Mouse (Mus musculus): ENCODE measurements around the gene Fam131a. TPM values are rescaled to one million over a fixed set of nuclear protein-coding genes. Genes with fewer than 3 reads are reported as not detected.
A peak's percentile ranks its signal among the peaks of the same experiment; 100 is the strongest.

The Fam131a gene
- total and polyA plus RNA-seq, 3 experiments, result not detected

- TF ChIP-seq ZKSCAN1 (IDR thresholded peaks at IDR 0.05; ENCODE audit: low read depth, low read length) (no peak), UBTF (IDR thresholded peaks at IDR 0.05; ENCODE audit: borderline replicate concordance, insufficient read depth, low read depth, low read length) (no peak), CHD1 (IDR thresholded peaks at IDR 0.05; ENCODE audit: low read depth, low read length) (no peak), KAT2A (conservative IDR thresholded peaks at IDR 0.05; ENCODE audit: low read depth, low read length) (no peak), CTCF (IDR thresholded peaks at IDR 0.05 in 2 of 3, conservative IDR thresholded peaks at IDR 0.05 in 1 of 3; ENCODE audit: control insufficient read depth in 1 of 3, insufficient read depth in 1 of 3, low read depth in 2 of 3, low read length in 3 of 3, poor library complexity in 1 of 3, severe bottlenecking in 1 of 3) (no peak), GABPA (IDR thresholded peaks at IDR 0.05; ENCODE audit: low read depth, low read length) (no peak), ZNF384 (IDR thresholded peaks at IDR 0.05; ENCODE audit: low read depth, low read length) (no peak), MAX (IDR thresholded peaks at IDR 0.05; ENCODE audit: low read length) (no peak), TCF12 (IDR thresholded peaks at IDR 0.05; ENCODE audit: low read depth, low read length) (peak; percentile 82), MEF2A (IDR thresholded peaks at IDR 0.05; ENCODE audit: extremely low read depth, insufficient replicate concordance, low read depth, low read length, poor library complexity, severe bottlenecking) (no peak), E2F4 (IDR thresholded peaks at IDR 0.05; ENCODE audit: borderline replicate concordance, low read depth, low read length) (no peak), USF1 (IDR thresholded peaks at IDR 0.05; ENCODE audit: low read depth, low read length) (no peak)
Observed at GRCm38 (mm10) chr16:20690774-20691173, 2.3 kb upstream of the Fam131a start (continued).

DNA sequence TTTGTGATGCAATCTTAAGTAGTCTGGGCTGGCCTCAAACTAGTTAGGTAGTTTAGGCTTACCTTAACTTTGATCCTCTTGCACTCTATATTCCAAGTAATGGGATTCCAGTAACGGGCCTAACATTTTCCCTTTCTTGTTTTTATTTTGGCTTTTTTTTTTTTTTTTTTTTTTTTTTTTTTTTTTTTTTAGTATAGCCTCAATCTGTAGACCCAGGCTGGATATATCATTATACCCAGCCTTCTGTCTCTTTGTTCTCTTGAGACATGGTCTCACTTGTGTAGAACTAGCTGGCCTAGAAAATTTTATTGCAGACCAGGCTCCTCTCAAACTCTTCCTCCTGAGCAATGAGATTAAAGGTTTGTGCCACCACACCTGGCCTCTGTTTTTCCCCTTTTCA lies 1.4 kb upstream of the Fam131a start:
- H3K4me1 ChIP-seq (ENCODE audit: control insufficient read depth in 1 of 2, insufficient read depth in 2 of 2, low read length in 2 of 2), result no peaks in the 10 kb centered on the region
- H3K36me3 ChIP-seq (ENCODE audit: control insufficient read depth in 1 of 2, insufficient read depth in 2 of 2, low read length in 2 of 2), result peaks cover 5 to 26% of the 10 kb centered on the region in 2 experiments; a peak in 3 of 4 replicates
- TF ChIP-seq ZNF384 (IDR thresholded peaks at IDR 0.05; ENCODE audit: low read depth, low read length) (peak; percentile 59; the same call in 1 of the 2 replicates), ELF1 (IDR thresholded peaks at IDR 0.05; ENCODE audit: low read depth, low read length) (no peak)

GRCm38 (mm10) chr16:20692241-20692965 lies 638 bp upstream of the Fam131a start:
- H3K9me3 ChIP-seq (replicated peaks; ENCODE audit: insufficient read depth, low read length), result no peaks in the 10 kb centered on the region
- H3K36me3 ChIP-seq (ENCODE audit: control insufficient read depth in 1 of 2, insufficient read depth in 2 of 2, low read length in 2 of 2), result peaks cover 5 to 22% of the 10 kb centered on the region in 2 experiments; a peak in 3 of 4 replicates
- H3K79me2 ChIP-seq (ENCODE audit: control insufficient read depth, insufficient read depth, low read length, poor library complexity), result no peaks in the 10 kb centered on the region
- no peak overlapping the region for H3K4me3 ChIP-seq (ENCODE audit: control insufficient read depth in 1 of 2, insufficient read depth in 1 of 2, low read depth in 2 of 2, low read length in 2 of 2)
- no peaks in the 10 kb centered on the region for H3K27me3 ChIP-seq (ENCODE audit: control insufficient read depth in 1 of 2, insufficient read depth in 2 of 2, low read length in 2 of 2)
- no peak for DNase-seq (ENCODE audit: low read depth, low spot score)
- H3K4me1 ChIP-seq (ENCODE audit: control insufficient read depth in 1 of 2, insufficient read depth in 2 of 2, low read length in 2 of 2), result no peaks in the 10 kb centered on the region
- H3K27ac ChIP-seq (ENCODE audit: control insufficient read depth, low read depth, low read length), result no peak overlapping the region
- H3K9ac ChIP-seq (ENCODE audit: control insufficient read depth, low read depth, low read length, poor library complexity, severe bottlenecking), result no peak overlapping the region
- no peak for TF ChIP-seq MEF2A (IDR thresholded peaks at IDR 0.05; ENCODE audit: extremely low read depth, insufficient replicate concordance, low read depth, low read length, poor library complexity, severe bottlenecking)
- no peak for TF ChIP-seq USF1 (IDR thresholded peaks at IDR 0.05; ENCODE audit: low read depth, low read length)
- no peak for TF ChIP-seq ZC3H11A (IDR thresholded peaks at IDR 0.05; ENCODE audit: low read depth, low read length)
- TF ChIP-seq RAD21 (IDR thresholded peaks at IDR 0.05; ENCODE audit: low read depth, low read length), result no peak
- no peak for TF ChIP-seq ZNF384 (IDR thresholded peaks at IDR 0.05; ENCODE audit: low read depth, low read length)
- no peak for TF ChIP-seq ETS1 (IDR thresholded peaks at IDR 0.05; ENCODE audit: low read depth, low read length)
- no peak for TF ChIP-seq MAX (IDR thresholded peaks at IDR 0.05; ENCODE audit: low read length)
- TF ChIP-seq JUND (IDR thresholded peaks at IDR 0.05; ENCODE audit: low read depth, low read length), result no peak
- TF ChIP-seq MXI1 (IDR thresholded peaks at IDR 0.05; ENCODE audit: low read depth, low read length), result no peak
- TF ChIP-seq POLR2AphosphoS5 (IDR thresholded peaks at IDR 0.05; ENCODE audit: borderline replicate concordance, low read depth, low read length), result no peak

More for the DNA sequence above, 1.4 kb upstream of the Fam131a start:
- H3K27me3 ChIP-seq (ENCODE audit: control insufficient read depth in 1 of 2, insufficient read depth in 2 of 2, low read length in 2 of 2), result no peaks in the 10 kb centered on the region
- H3K9me3 ChIP-seq (replicated peaks; ENCODE audit: insufficient read depth, low read length), result no peaks in the 10 kb centered on the region
- DNase-seq (ENCODE audit: low read depth, low spot score), result no peak
- H3K9ac ChIP-seq (ENCODE audit: control insufficient read depth, low read depth, low read length, poor library complexity, severe bottlenecking), result no peak overlapping the region
- no peak overlapping the region for H3K27ac ChIP-seq (ENCODE audit: control insufficient read depth, low read depth, low read length)
- H3K4me3 ChIP-seq (ENCODE audit: control insufficient read depth in 1 of 2, insufficient read depth in 1 of 2, low read depth in 2 of 2, low read length in 2 of 2), result no peak overlapping the region
- H3K79me2 ChIP-seq (ENCODE audit: control insufficient read depth, insufficient read depth, low read length, poor library complexity), result no peaks in the 10 kb centered on the region

Measured in MEL (cell line).